Mouse (Mus musculus) megakaryocyte, embryonic 14.5 days (primary cell): ENCODE data around the gene Slc29a1. TPM values are rescaled to one million over a fixed set of nuclear protein-coding genes. Genes with fewer than 3 reads are reported as not detected.
"Not testable (repeated sequence)": the region's sequence is repeated elsewhere in the genome, so short reads cannot be mapped to it uniquely, and the experiment has no call there.

Experiments used
- H3K27me3 ChIP-seq: replicated peaks from 2 replicates; pipeline ENCODE3; 2012; ENCODE audit warnings: inconsistent platforms
- H3K36me3 ChIP-seq: replicated peaks from 2 replicates; pipeline ENCODE3; 2012; ENCODE audit warnings: low read length, inconsistent platforms, mixed read lengths
- H3K4me1 ChIP-seq: 2 replicates; pipeline ENCODE4 v1.6.1; 2012; ENCODE audit warnings: inconsistent platforms
- H3K4me3 ChIP-seq: replicated peaks from 2 replicates; pipeline ENCODE3; 2012; ENCODE audit warnings: moderate library complexity, mild to moderate bottlenecking, inconsistent platforms
- H3K9me3 ChIP-seq: 2 replicates; pipeline ENCODE4 v1.6.1; 2012; ENCODE audit warnings: inconsistent platforms
- FLI1 ChIP-seq: IDR thresholded peaks from 2 replicates; pipeline ENCODE4 v1.6.1; 2012; ENCODE audit warnings: low read length, inconsistent platforms, mixed read lengths
- GATA1 ChIP-seq: IDR thresholded peaks from 3 replicates; pipeline ENCODE4 v1.6.1; 2012; ENCODE audit warnings: mixed read lengths, low read length, inconsistent platforms, borderline replicate concordance
- polyA plus RNA-seq: library from polyadenylated mRNA; stranded (reverse); fragments of >175 nt; gene quantifications from 2 replicates; pipeline ENCODE4 v1.2.3, GENCODE M21; 2012; ENCODE audit warnings: low replicate concordance; ENCODE audit not compliant: insufficient read depth

Slc29a1 gene
- polyA plus RNA-seq, 1 experiment = 24.7 TPM

DNA sequence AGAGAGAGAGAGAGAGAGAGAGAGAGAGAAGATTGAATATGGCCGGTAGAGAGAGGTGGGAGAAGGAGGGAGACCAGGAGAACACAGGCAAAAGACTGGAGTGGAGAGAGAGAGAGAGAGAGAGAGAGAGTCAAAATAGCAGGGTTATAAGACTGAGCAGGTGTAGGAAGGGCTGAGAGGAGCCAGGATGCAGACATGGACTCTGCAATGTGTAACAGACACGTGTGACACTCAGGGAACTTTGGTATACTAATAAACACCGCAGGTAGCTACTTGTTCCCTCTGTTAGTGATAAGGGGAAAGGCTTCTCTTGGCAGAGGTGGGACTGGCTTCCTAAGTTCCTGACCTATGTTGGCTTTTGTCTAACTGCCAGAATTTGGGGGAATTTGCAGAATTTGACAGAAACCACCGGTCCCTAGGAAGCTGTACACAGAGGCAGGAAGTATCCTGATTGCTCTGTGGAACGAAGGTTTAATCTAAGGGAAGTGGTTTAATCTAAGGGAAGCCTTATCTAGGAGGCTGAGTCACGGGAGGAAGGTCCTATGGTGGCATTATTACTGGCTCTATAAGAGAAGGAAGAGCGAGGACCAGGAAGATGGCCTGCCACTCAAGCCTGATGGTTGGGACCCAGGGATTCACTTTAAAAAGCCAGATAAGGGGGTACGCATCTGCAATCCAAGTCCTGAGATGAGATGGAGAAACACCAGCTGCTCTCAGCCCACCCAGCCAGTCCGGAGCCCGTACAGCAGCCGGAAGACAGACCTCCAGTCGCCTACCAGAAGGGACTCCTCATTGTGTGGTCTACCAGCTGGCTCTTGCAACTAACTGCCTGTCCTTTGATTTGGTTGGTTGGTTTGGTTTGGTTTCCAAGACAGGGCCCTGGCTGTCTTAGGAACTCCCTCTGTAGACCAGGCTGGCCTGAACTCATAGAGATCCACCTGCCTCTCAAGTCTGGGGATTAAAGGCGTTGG is 29.8 kb upstream of the Slc29a1 start:
- H3K4me1 ChIP-seq = peaks cover 57% of the 10 kb centered on the region

DNA sequence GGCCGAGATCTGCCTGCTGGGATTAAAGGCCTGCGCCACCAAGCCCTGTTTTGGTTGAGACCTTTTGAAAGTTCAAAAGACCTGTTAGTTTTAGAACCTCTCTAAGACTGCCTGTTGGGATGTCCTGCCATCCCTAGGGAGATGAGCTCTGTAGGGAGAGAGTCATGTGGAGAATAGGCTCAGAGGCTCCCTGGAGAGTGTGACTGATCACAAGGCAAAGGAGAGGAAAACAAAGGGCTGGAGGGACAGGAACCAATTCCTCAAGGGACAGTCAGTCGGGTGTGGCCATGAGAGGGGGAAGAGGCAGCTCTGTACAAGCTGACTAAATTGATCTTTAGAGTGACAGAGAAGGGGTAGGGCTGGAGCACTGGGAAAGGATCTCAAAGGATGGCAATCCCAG is 28.8 kb upstream of the Slc29a1 start:
- Histone ChIP-seq H3K27me3 (peaks cover 82% of the 10 kb centered on the region), H3K36me3 (no peaks in the 10 kb centered on the region), H3K4me3 (no peak overlapping the region), H3K4me1 (peaks cover 57% of the 10 kb centered on the region), H3K9me3 (peaks cover 3% of the 10 kb centered on the region; the same call in 1 of the 2 replicates)
- TF ChIP-seq FLI1 (no peak), GATA1 (no peak)

More for the DNA sequence above, 29.8 kb upstream of the Slc29a1 start:
- H3K4me3 ChIP-seq = no peak overlapping the region
- H3K9me3 ChIP-seq = peaks cover 3% of the 10 kb centered on the region; the same call in 1 of the 2 replicates
- TF ChIP-seq GATA1 (no peak), FLI1 (no peak)
- no peaks in the 10 kb centered on the region for H3K36me3 ChIP-seq
- H3K27me3 ChIP-seq = peaks cover 86% of the 10 kb centered on the region

DNA sequence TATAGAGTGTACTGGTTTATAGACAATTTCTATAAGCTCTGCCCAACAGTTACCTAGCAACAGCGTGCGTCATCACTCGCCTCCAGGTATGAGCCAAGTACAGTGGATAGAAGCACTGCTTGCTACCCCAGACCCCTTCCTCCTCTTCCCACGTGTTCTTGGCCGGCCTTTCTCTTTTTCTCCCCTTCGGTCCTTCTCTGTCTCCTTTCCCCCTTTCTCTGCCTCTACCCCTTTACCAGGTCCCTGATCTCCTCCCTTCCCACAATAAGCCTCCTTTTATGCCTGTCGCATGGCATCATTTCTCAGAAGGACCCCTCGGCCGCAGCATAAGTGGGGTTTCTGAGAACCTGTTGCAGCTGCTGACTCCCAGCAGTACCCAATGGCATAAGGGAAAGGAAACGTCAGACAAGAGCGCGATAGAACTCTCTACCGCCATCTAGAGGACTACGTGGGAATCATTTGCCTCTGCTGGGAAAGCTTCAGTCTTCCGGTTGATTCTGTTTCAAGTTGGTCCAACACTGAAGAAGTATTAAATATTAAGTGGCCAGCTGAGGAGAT is 27.2 kb upstream of the Slc29a1 start:
- no peaks in the 10 kb centered on the region for H3K36me3 ChIP-seq
- peaks cover 45% of the 10 kb centered on the region for H3K4me1 ChIP-seq
- H3K4me3 ChIP-seq = peak overlapping the region; percentile 75
- H3K27me3 ChIP-seq = peaks cover 77% of the 10 kb centered on the region
- TF ChIP-seq FLI1 (no peak), GATA1 (no peak)
- H3K9me3 ChIP-seq = peaks cover 3% of the 10 kb centered on the region; the same call in 1 of the 2 replicates

DNA sequence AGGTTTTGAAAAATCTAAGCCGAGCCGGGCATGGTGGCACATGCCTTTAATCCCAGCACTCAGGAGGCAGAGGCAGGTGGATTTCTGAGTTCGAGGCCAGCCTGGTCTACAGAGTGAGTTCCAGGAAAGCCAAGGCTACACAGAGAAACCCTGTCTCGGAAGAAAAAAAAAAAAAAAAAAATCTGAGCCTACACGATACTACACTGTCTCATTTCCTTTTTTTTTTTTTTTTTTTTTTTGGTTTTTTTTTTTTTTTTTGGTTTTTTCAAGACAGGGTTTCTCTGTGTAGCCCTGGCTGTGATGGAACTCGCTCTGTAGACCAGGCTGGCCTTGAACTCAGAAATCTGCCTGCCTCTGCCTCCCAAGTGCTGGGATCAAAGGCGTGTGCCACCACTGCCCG is 24.0 kb upstream of the Slc29a1 start:
- Histone ChIP-seq H3K4me1 (peaks cover 38% of the 10 kb centered on the region), H3K27me3 (peaks cover 62% of the 10 kb centered on the region)
- not testable (repeated sequence) for H3K36me3 ChIP-seq, H3K9me3 ChIP-seq, H3K4me3 ChIP-seq

DNA sequence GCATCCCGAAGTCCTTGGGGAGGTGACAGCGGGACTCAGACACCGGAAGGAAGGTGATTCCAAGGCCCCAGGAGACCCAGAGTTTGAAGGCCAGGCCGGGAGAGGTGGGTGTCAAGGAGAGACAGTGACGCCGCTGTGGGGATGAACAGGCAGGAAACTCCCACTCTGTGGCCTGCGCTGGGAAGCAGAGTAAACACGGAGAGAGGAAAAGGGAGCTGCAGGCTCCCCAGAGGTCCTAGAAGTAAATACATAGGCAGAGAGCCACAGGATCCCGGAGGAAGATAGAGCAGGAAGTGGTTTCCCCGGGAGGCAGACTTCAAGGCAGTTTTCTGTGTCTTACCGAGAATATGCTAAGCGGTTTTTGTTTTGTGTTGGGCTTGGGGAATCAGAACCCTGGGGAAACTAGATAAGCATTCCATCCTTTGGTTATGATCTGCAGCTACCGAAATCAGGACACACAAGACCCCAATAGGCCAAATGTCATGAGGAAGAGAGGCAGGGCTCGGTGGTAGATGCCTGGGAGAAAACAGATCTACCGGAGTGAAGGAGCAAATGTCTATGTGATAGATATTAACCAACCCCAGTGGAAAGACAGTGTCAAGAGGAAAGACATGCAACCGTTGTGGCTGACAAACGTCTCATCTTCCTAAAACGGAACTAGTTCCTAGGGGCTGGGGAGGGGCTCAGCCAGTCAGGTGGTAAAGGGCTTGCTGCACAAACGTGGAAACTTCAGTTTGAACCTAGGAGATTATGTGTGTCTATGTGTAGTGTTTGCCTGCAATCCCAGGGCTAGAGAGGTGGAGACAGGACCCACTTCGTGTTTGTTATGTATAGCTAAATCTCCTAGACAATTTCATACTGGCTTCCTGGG is 20.2 kb upstream of the Slc29a1 start:
- H3K4me3 ChIP-seq = peak overlapping the region; percentile 75
- H3K27me3 ChIP-seq = peaks cover 63% of the 10 kb centered on the region
- H3K4me1 ChIP-seq = peaks cover 24% of the 10 kb centered on the region
- TF ChIP-seq FLI1 (no peak), GATA1 (no peak)
- peaks cover 3% of the 10 kb centered on the region; the same call in 1 of the 2 replicates for H3K9me3 ChIP-seq
- H3K36me3 ChIP-seq = no peaks in the 10 kb centered on the region

DNA sequence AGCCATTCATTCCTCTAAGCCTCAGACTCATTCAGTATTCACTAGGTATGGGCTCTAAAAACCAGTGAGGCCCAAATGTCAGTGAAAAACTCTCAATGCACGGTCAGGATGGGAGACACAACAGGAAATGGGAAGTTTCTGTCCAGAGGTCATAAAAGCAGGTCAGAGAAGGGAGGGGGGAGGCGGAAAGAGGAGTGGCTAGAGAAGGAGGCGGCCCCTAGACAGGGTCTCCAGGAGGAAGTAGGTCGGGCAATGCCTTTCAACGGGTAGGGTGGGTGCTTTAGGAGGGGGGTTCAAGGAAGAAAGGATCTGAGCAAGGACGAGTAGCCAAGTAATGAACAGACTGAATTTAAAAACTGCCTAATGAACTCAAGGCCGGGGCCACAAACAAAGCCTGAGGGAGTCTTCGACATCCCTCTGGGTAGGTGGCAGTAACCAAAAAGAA is 19.6 kb upstream of the Slc29a1 start:
- H3K4me3 ChIP-seq = peak overlapping the region; percentile 75
- H3K36me3 ChIP-seq = no peaks in the 10 kb centered on the region
- H3K4me1 ChIP-seq = peaks cover 24% of the 10 kb centered on the region
- H3K9me3 ChIP-seq = peaks cover 3% of the 10 kb centered on the region; the same call in 1 of the 2 replicates
- no peak for TF ChIP-seq FLI1
- peaks cover 60% of the 10 kb centered on the region for H3K27me3 ChIP-seq

DNA sequence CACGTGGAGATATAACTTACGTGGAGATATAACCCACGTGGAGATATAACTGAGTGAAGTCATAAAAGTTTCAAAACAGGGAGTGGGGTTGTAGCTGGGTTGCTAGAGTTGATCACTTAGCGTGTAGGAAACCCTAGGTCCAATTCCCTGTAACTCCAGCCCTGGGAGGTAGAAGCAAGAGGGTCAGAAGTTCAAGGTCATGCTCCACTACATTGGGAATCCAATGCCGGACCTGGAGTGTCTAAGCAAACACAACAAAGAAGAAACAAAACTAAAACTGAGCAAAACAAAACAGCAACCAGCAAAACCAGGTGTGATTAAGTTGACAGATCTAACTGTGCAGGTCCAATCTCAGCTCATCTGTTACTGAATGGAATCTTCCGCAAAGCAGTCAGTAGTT is 18.2 kb upstream of the Slc29a1 start:
- Histone ChIP-seq H3K4me1 (peaks cover 24% of the 10 kb centered on the region), H3K4me3 (no peak overlapping the region), H3K36me3 (no peaks in the 10 kb centered on the region), H3K9me3 (peaks cover 7% of the 10 kb centered on the region), H3K27me3 (peaks cover 64% of the 10 kb centered on the region)
- no peak for TF ChIP-seq FLI1
- TF ChIP-seq GATA1 = no peak

DNA sequence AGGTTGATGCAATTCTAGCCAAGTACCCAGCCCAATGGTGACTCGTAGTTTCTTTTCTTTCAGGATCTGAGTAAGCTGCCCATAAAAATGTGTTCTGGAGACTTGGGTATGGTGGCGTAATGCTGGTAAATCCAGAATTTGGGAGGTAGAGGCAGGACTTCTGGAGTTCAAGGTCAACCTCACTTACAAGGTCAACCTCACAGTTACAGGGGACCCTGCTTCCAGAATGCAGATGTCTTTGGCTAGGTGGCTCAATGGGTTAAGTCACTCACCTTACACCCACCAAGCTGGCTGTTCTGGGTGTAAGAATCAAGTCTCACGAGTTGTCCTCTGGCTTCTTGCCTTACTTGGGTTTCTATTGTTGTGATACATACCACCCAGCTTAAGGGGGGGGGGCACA is 17.3 kb upstream of the Slc29a1 start:
- no peak overlapping the region for H3K4me3 ChIP-seq
- peaks cover 10% of the 10 kb centered on the region for H3K9me3 ChIP-seq
- H3K36me3 ChIP-seq = no peaks in the 10 kb centered on the region
- peaks cover 27% of the 10 kb centered on the region for H3K4me1 ChIP-seq
- peaks cover 68% of the 10 kb centered on the region for H3K27me3 ChIP-seq
- no peak for TF ChIP-seq FLI1
- TF ChIP-seq GATA1 = no peak

DNA sequence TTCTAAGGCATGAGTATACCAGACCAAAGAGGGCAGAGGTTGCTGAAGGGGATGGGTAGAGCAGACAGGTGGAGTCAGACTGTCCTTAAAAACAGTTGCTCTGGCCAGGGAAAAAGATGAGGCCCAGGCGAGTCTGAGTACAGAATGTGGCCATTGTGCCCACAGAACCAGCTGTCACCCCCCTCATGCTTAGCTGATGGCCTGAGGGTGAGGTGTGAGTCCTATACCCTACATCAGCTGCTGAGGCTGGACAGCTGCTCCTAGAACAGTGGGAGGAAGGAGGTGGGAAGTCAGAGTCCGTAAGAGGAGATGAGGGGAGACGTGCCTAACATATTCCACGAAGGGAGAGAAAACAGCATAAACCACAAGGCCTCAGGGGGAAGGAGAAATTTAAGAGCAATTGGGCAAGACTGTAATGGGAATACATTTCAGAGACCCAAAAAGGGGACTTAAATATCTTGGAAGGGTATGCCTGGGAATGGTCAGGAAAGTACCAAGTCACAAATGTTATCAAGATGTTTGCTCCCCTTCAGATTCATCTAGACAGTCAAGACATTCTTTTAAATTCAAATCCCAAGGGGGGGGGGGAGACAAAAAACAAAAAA is 16.7 kb upstream of the Slc29a1 start:
- no peak overlapping the region for H3K4me3 ChIP-seq
- H3K27me3 ChIP-seq = peaks cover 66% of the 10 kb centered on the region
- peaks cover 27% of the 10 kb centered on the region for H3K4me1 ChIP-seq
- H3K36me3 ChIP-seq = no peaks in the 10 kb centered on the region
- TF ChIP-seq GATA1 (no peak), FLI1 (no peak)
- peaks cover 7% of the 10 kb centered on the region for H3K9me3 ChIP-seq
